25 mouse cellular contexts compared by ENCODE assay signal in genomic region chr2:167734861-167735260, GRCm38 (mm10).
"Had no signal": no experiment of that assay in that cellular context is flagged by ENCODE, and none has a peak within 500 bp of the region (broad histone marks: within the 10 kb centered on the region; RNA-seq: fewer than 3 reads in every experiment).

No protein-coding gene starts in this region.

- ATAC-seq: hindbrain, postnatal 0 days; intestine, postnatal 0 days had no signal

- H3K27ac ChIP-seq: gastrocnemius, adult 2 months; heart, adult 2 months; heart, embryonic 13.5 days; heart, embryonic 15.5 days; hindbrain, embryonic 13.5 days; hindbrain, embryonic 15.5 days; hindbrain, postnatal 0 days; layer of hippocampus, adult 2 months; left cerebral cortex, adult 2 months; limb, embryonic 10.5 days; limb, embryonic 12.5 days had no signal

- H3K9ac ChIP-seq: heart, embryonic 13.5 days; heart, embryonic 15.5 days; hindbrain, embryonic 13.5 days; hindbrain, embryonic 15.5 days; limb, embryonic 12.5 days had no signal

- H3K36me3 ChIP-seq: heart, embryonic 13.5 days; heart, embryonic 15.5 days; hindbrain, embryonic 13.5 days; hindbrain, embryonic 15.5 days; limb, embryonic 10.5 days; limb, embryonic 12.5 days had no signal

- H3K4me2 ChIP-seq: heart, embryonic 11.5 days; heart, embryonic 13.5 days; heart, embryonic 15.5 days; hindbrain, embryonic 13.5 days; hindbrain, embryonic 15.5 days; limb, embryonic 12.5 days; liver, embryonic 11.5 days had no signal

- H3K4me1 ChIP-seq: hindbrain, embryonic 13.5 days; hindbrain, embryonic 15.5 days had no signal

- H3K9me3 ChIP-seq: heart, embryonic 13.5 days; heart, embryonic 15.5 days; hindbrain, embryonic 13.5 days; hindbrain, embryonic 15.5 days; limb, embryonic 10.5 days; limb, embryonic 12.5 days had no signal

- DNase-seq: gastrocnemius, adult 2 months; gastrocnemius, postnatal 10 days; gastrocnemius, postnatal 25 days; heart, adult 11 months; heart, adult 2 months; heart, postnatal 14 days; heart, postnatal 36 days; kidney, adult 18-20 months; kidney, adult 8-10 months; kidney, postnatal 10 days; kidney, postnatal 25 days; kidney, postnatal 4 days; liver had no signal

- H3K27me3 ChIP-seq: heart, embryonic 15.5 days; hindbrain, embryonic 13.5 days; hindbrain, embryonic 15.5 days had no signal

- H3K4me3 ChIP-seq: gastrocnemius, adult 2 months; heart, adult 2 months; heart, embryonic 13.5 days; heart, embryonic 15.5 days; hindbrain, embryonic 13.5 days; hindbrain, embryonic 15.5 days; layer of hippocampus, adult 2 months; left cerebral cortex, adult 2 months; limb, embryonic 10.5 days; limb, embryonic 12.5 days had no signal
